Mouse (Mus musculus) kidney, adult 2 months (tissue): ENCODE data around the gene Sos1.

Experiments used
- CTCF ChIP-seq: fragments of 200-500 bp; conservative IDR thresholded peaks from 2 replicates; pipeline ENCODE4 v1.5.1; 2011; ENCODE audit warnings: low read depth, mild to moderate bottlenecking, control low read depth, low read length, moderate library complexity, mixed read lengths; ENCODE audit not compliant: insufficient read depth, insufficient read length
- POLR2A ChIP-seq: fragments of 200-500 bp; IDR thresholded peaks from one replicate; pipeline ENCODE4 v1.6.1; 2011; ENCODE audit warnings: low read depth, low read length, control low read depth

- TF ChIP-seq POLR2A = no peak
- no peak for TF ChIP-seq CTCF
Observed at GRCm38 (mm10) chr17:80492274-80492673, 12.0 kb upstream of the Sos1 start.
